Mouse (Mus musculus): Measurements from ENCODE around the gene Gm14569.

DNA sequence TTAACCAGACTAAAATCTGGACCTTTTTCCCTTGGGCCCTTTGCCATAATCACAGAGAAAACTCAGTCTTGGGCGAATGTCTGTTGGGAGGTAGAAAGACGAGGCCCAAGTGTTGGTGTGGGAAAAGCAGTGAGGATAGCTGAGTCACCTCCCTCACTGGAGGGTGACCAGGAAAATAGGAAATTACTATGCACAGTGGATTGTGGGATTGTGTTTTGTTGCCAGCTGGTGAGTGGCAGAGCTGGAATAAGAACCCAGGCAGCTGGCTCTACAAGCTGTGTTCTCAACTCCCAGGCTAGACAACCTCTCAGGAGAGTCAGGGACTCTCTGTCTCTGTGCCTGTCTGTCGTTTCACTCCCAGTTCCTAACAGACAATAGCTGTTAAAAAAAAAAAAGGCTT is 101.7 kb downstream of the Gm14569 start:
- TF ChIP-seq CTCF (IDR thresholded peaks at IDR 0.05; ENCODE audit: low read depth) (no peak), EP300 (IDR thresholded peaks at IDR 0.05; ENCODE audit: low read depth) (no peak)

All from heart, postnatal 0 days (tissue).